Mouse (Mus musculus) kidney, adult 2 months (tissue): ENCODE results near the gene Aamp.

Experiments
- CTCF ChIP-seq: fragments of 200-500 bp; conservative IDR thresholded peaks from 2 replicates; pipeline ENCODE4 v1.5.1; 2011; ENCODE audit warnings: low read depth, mild to moderate bottlenecking, control low read depth, low read length, moderate library complexity, mixed read lengths; ENCODE audit not compliant: insufficient read depth, insufficient read length
- POLR2A ChIP-seq: fragments of 200-500 bp; IDR thresholded peaks from one replicate; pipeline ENCODE4 v1.6.1; 2011; ENCODE audit warnings: low read depth, low read length, control low read depth

DNA sequence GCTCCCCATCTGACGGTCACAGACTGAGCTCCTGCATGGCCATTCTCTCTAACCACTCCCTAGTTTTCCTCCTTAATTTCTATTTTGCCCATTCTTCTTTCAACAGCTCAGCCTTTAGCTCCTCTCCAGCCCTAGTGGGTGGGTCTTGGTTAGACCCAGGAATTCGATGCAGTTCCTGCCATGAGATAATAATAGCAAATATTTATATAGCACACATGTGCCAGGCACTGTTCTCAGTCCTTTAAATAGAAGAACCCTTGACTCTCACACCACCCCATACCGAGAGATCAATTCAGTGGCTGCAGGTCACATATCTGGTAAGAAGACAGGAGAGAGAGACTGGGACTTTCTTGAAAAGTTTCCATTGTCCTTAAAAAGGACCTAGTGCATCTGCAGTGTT is 36.9 kb upstream of the Aamp start:
- TF ChIP-seq CTCF (no peak), POLR2A (no peak)
